Mouse (Mus musculus) cerebellum, adult 2 months (tissue): ENCODE results near the gene Zfp800.

Experiments used
- CTCF ChIP-seq: fragments of 200-500 bp; IDR thresholded peaks from 2 replicates; pipeline ENCODE4 v1.5.1; 2011; ENCODE audit warnings: low read depth, mild to moderate bottlenecking, control low read depth, low read length, moderate library complexity, borderline replicate concordance; ENCODE audit not compliant: insufficient read depth
- POLR2A ChIP-seq: fragments of 200-500 bp; IDR thresholded peaks from 2 replicates; pipeline ENCODE4 v1.6.1; 2011; ENCODE audit warnings: low read length, control low read depth, borderline replicate concordance; ENCODE audit not compliant: insufficient read depth

GRCm38 (mm10) chr6:28396051-28396852 is 1.6 kb downstream of the Zfp800 start:
- TF ChIP-seq CTCF: no peak
- no peak for TF ChIP-seq POLR2A
